Mouse (Mus musculus): ENCODE results near the gene Marc2. TPM values are rescaled to one million over a fixed set of nuclear protein-coding genes. Genes with fewer than 3 reads are reported as not detected.

Gene Marc2
- polyA plus RNA-seq, 1 experiment: 99.6 TPM

DNA sequence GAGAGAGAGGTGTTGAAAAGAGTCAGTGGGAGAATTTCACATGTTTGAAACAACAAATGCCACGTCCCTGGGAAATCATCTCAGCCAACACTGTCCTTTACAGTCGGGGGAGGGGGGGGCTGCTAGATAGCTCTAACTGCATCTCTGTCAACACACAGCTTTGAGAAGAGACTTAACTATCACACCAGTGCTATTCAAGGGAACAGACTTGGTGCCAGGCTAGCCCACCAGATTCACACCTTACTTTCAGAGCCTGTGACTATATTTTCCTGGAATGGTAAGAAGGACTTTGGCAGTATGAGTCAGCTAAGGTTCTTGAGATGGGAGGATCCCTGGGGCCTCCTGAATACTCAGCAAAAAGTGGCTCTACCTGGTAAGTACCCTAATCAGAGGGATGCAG lies 31.1 kb upstream of the Marc2 start:
- Histone ChIP-seq H3K4me3 (no peak overlapping the region), H3ac (ENCODE audit: control insufficient read depth, insufficient read length) (no peak overlapping the region), H3K79me2 (ENCODE audit: control insufficient read depth, insufficient read depth) (no peaks in the 10 kb centered on the region), H3K27me3 (ENCODE audit: control insufficient read depth, insufficient read depth, insufficient read length) (peaks cover 33% of the 10 kb centered on the region), H3K4me2 (ENCODE audit: low read depth) (no peak overlapping the region), H3K36me3 (ENCODE audit: control insufficient read depth, insufficient read depth) (no peaks in the 10 kb centered on the region)
- TF ChIP-seq POLR2AphosphoS2 (IDR thresholded peaks at IDR 0.05; ENCODE audit: insufficient read length, low read depth) (no peak), TCF12 (IDR thresholded peaks at IDR 0.05; ENCODE audit: insufficient read depth, poor library complexity, severe bottlenecking) (no peak), CEBPB (IDR thresholded peaks at IDR 0.05; ENCODE audit: insufficient read depth, poor library complexity, severe bottlenecking) (no peak), POLR2A (IDR thresholded peaks at IDR 0.05; ENCODE audit: insufficient read length, low read depth) (no peak), MAX (IDR thresholded peaks at IDR 0.05; ENCODE audit: low read depth) (no peak), TCF3 (IDR thresholded peaks at IDR 0.05; ENCODE audit: insufficient read length, low read depth) (no peak), E2F4 (IDR thresholded peaks at IDR 0.05; ENCODE audit: insufficient read depth) (no peak), REST (IDR thresholded peaks at IDR 0.05; ENCODE audit: insufficient read depth, insufficient read length) (no peak), MYOG (IDR thresholded peaks at IDR 0.05; ENCODE audit: control insufficient read depth in 1 of 3, insufficient read depth in 1 of 3, insufficient read length in 2 of 3, low read depth in 2 of 3) (no peak), SRF (IDR thresholded peaks at IDR 0.05; ENCODE audit: control insufficient read depth, insufficient read length, low read depth) (no peak), USF1 (IDR thresholded peaks at IDR 0.05; ENCODE audit: low read depth) (no peak), MYOD1 (IDR thresholded peaks at IDR 0.05; ENCODE audit: control insufficient read depth in 1 of 3, insufficient read length in 2 of 3, low read depth in 2 of 3) (no peak)

DNA sequence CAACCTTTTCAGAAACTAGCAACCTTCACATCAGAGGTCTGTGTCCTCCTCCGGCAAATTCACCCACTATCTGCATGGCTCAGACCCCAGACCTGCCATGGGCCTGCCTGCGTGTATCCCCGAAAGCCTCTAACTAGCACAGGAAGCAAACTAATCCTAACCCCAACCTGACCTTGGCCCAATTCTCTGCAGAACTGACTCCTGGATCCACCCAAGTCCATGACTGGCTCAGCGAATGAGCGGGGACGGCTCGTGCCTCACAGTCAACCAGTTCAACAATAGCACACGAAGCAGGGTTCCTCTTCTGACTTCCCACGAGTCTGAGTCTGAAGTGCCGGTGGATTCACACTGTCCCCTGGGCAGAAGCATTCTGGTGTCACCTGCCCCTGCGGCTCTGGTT lies 27.7 kb upstream of the Marc2 start:
- Histone ChIP-seq H3K27me3 (ENCODE audit: control insufficient read depth, insufficient read depth, insufficient read length) (peaks cover 32% of the 10 kb centered on the region), H3K4me2 (ENCODE audit: low read depth) (no peak overlapping the region), H3ac (ENCODE audit: control insufficient read depth, insufficient read length) (no peak overlapping the region), H3K36me3 (ENCODE audit: control insufficient read depth, insufficient read depth) (no peaks in the 10 kb centered on the region), H3K4me3 (no peak overlapping the region), H3K79me2 (ENCODE audit: control insufficient read depth, insufficient read depth) (no peaks in the 10 kb centered on the region)
- TF ChIP-seq MYOD1 (IDR thresholded peaks at IDR 0.05; ENCODE audit: control insufficient read depth in 1 of 3, insufficient read length in 2 of 3, low read depth in 2 of 3) (no peak), E2F4 (IDR thresholded peaks at IDR 0.05; ENCODE audit: insufficient read depth) (no peak), MYOG (IDR thresholded peaks at IDR 0.05; ENCODE audit: control insufficient read depth in 1 of 3, insufficient read depth in 1 of 3, insufficient read length in 2 of 3, low read depth in 2 of 3) (no peak), MAX (IDR thresholded peaks at IDR 0.05; ENCODE audit: low read depth) (no peak), REST (IDR thresholded peaks at IDR 0.05; ENCODE audit: insufficient read depth, insufficient read length) (no peak), POLR2AphosphoS2 (IDR thresholded peaks at IDR 0.05; ENCODE audit: insufficient read length, low read depth) (no peak), POLR2A (IDR thresholded peaks at IDR 0.05; ENCODE audit: insufficient read length, low read depth) (no peak), USF1 (IDR thresholded peaks at IDR 0.05; ENCODE audit: low read depth) (no peak), TCF12 (IDR thresholded peaks at IDR 0.05; ENCODE audit: insufficient read depth, poor library complexity, severe bottlenecking) (no peak), CEBPB (IDR thresholded peaks at IDR 0.05; ENCODE audit: insufficient read depth, poor library complexity, severe bottlenecking) (no peak), SRF (IDR thresholded peaks at IDR 0.05; ENCODE audit: control insufficient read depth, insufficient read length, low read depth) (no peak), TCF3 (IDR thresholded peaks at IDR 0.05; ENCODE audit: insufficient read length, low read depth) (no peak)

DNA sequence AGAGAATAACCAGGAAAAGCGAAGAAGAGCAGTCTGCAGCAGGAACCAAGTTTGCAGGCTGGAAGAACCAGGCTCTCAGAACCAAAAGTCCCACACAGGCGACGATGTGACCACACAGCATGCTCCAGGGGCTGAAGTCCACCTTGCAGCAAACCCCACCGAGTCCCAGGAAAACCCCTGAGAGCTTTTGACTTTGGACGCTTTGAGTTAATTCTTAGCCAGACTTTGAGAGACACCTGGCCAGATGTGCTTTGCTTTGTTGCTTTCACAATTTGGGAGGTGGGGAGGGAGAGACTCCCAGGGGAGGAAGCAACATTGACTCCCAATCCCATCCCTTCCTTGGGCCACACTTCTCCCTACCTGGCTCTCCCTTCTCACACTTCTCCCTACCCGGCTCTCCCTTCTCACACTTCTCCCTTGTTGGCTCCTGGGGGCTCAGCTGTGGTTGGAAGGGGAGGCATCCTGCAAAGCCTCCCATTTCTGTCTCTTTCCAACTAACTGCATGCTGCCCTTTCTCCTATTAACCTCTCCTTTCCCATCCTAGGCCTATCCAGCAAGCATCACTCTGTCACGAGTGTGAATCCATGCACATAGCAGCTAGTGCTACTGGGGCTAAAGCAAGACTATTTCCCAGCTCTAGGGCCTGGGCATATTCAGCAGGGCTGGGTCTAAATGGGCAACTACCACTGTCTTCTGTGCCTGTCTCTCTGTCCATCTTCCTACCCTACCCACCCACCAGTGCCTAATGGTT lies 26.0 kb upstream of the Marc2 start:
- Histone ChIP-seq H3K27me3 (ENCODE audit: control insufficient read depth, insufficient read depth, insufficient read length) (peaks cover 19% of the 10 kb centered on the region), H3K36me3 (ENCODE audit: control insufficient read depth, insufficient read depth) (no peaks in the 10 kb centered on the region), H3K4me2 (ENCODE audit: low read depth) (no peak overlapping the region), H3ac (ENCODE audit: control insufficient read depth, insufficient read length) (no peak overlapping the region), H3K79me2 (ENCODE audit: control insufficient read depth, insufficient read depth) (no peaks in the 10 kb centered on the region), H3K4me3 (no peak overlapping the region)
- no peak for TF ChIP-seq E2F4 (IDR thresholded peaks at IDR 0.05; ENCODE audit: insufficient read depth)
- no peak for TF ChIP-seq REST (IDR thresholded peaks at IDR 0.05; ENCODE audit: insufficient read depth, insufficient read length)
- no peak for TF ChIP-seq MYOD1 (IDR thresholded peaks at IDR 0.05; ENCODE audit: control insufficient read depth in 1 of 3, insufficient read length in 2 of 3, low read depth in 2 of 3)
- TF ChIP-seq CEBPB (IDR thresholded peaks at IDR 0.05; ENCODE audit: insufficient read depth, poor library complexity, severe bottlenecking): no peak
- TF ChIP-seq TCF12 (IDR thresholded peaks at IDR 0.05; ENCODE audit: insufficient read depth, poor library complexity, severe bottlenecking): no peak
- no peak for TF ChIP-seq USF1 (IDR thresholded peaks at IDR 0.05; ENCODE audit: low read depth)
- TF ChIP-seq POLR2A (IDR thresholded peaks at IDR 0.05; ENCODE audit: insufficient read length, low read depth): no peak
- no peak for TF ChIP-seq SRF (IDR thresholded peaks at IDR 0.05; ENCODE audit: control insufficient read depth, insufficient read length, low read depth)
- no peak for TF ChIP-seq MYOG (IDR thresholded peaks at IDR 0.05; ENCODE audit: control insufficient read depth in 1 of 3, insufficient read depth in 1 of 3, insufficient read length in 2 of 3, low read depth in 2 of 3)
- TF ChIP-seq MAX (IDR thresholded peaks at IDR 0.05; ENCODE audit: low read depth): no peak
- TF ChIP-seq TCF3 (IDR thresholded peaks at IDR 0.05; ENCODE audit: insufficient read length, low read depth): no peak
- TF ChIP-seq POLR2AphosphoS2 (IDR thresholded peaks at IDR 0.05; ENCODE audit: insufficient read length, low read depth): no peak

DNA sequence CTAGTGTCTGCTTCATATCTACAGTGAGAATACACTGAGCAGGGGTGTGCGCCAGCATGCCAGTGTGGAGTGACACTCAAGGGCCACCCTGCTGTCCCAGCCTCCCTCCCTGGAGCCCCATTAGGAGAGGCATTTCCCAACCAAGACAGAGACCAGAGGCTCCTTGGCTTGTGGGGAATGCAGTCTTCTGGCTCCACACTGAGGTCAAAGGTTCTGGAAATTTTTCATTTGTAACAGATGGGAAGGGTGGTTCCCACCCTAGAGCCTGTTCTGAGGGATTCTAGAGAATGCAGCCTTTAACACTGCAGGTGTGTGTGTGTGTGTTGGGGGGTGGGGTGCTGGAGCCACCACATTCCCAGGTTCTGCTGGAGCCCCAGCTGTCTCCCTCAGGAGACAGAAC lies 25.3 kb upstream of the Marc2 start:
- H3K4me2 ChIP-seq (ENCODE audit: low read depth): no peak overlapping the region
- H3K4me3 ChIP-seq: no peak overlapping the region
- peak in 1 of 3 experiments; percentile 22 for TF ChIP-seq MYOG (IDR thresholded peaks at IDR 0.05; ENCODE audit: control insufficient read depth in 1 of 3, insufficient read depth in 1 of 3, insufficient read length in 2 of 3, low read depth in 2 of 3)
- no peak for TF ChIP-seq USF1 (IDR thresholded peaks at IDR 0.05; ENCODE audit: low read depth)
- H3K36me3 ChIP-seq (ENCODE audit: control insufficient read depth, insufficient read depth): no peaks in the 10 kb centered on the region
- H3ac ChIP-seq (ENCODE audit: control insufficient read depth, insufficient read length): no peak overlapping the region
- H3K79me2 ChIP-seq (ENCODE audit: control insufficient read depth, insufficient read depth): no peaks in the 10 kb centered on the region
- H3K27me3 ChIP-seq (ENCODE audit: control insufficient read depth, insufficient read depth, insufficient read length): peaks cover 16% of the 10 kb centered on the region

All from myocyte (in vitro differentiated cells).